Mouse (Mus musculus): ENCODE results near the gene Cd300lb.
"Not testable (repeated sequence)": the region's sequence is repeated elsewhere in the genome, so short reads cannot be mapped to it uniquely, and the experiment has no call there.

Gene Cd300lb

DNA sequence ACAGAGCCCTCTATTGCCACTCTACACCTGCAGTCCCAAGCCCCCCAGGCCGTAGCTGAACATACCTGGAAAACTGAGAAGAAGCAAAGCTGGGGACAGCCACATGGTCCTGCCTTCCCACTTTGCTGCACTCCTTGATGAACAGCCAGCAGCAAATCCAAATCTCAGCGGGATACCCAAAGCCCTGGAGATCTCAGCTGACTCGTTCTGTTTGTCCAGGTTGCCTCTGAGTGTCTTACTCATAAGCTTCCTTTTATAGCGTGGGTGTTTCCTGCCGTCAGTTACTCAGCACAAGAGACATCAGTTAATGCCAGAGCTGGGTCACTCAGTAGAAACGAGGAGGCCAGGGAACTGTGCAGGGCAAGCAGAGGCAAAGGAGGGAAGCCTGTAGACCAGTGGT is at the start of gene Cd300lb:
Cd300lb (minus strand) TSS at position 243 of the 400 bp plus-strand sequence.
- no peak for DNase-seq (ENCODE audit: low spot score)

- no peak for DNase-seq (ENCODE audit: low spot score)
Observed at GRCm38 (mm10) chr11:114981866-114982265, 47.7 kb upstream of the Cd300lb start.

DNA sequence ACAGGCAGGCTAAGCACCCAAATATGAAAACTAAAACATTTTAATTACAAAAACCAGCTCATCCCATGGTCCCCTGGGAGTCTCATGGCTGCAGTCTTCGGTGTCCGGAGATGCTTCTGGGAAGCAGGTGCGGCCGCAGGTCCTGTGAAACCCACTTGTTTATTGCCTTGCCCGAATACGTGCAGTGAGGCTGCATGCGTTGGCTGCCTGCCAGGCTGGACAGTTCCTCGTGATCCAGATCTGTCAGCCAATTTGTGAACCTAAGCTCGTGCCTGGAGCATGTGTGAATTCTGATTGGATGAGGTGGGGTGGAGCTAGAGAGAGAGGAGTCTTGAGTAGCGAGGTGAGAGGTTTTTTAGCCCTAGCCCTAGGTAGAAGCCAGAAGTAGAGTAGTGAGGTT is 38.5 kb upstream of the Cd300lb start:
- no peak for DNase-seq (ENCODE audit: low spot score)

- DNase-seq (ENCODE audit: low spot score): no peak
Observed at GRCm38 (mm10) chr11:114968752-114969207, 34.6 kb upstream of the Cd300lb start, which contains the start of gene Cd300c. TSS of gene Cd300c (minus strand) at chr11:114969157.

GRCm38 (mm10) chr11:114965182-114965828 is 31.1 kb upstream of the Cd300lb start:
- DNase-seq (ENCODE audit: low spot score): no peak

DNA sequence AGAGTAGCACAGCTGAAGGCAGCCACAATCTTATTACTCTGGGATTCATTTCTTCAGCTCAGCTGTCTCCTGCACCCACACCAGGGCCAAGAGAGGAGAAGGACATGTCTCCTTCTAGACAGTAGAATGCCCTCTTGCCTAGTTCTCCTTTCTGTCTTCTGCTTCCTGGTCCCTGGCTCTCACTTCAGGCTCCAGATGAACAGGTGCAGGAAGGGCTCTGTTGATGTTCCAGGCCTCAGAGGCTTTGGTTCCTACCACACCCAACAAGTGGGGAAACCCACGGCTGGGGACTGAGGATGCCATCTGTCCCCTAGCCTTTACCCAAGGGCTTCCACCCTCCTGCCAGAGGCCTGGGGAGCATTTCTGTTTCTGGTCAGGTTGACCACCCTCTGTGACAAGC is 26.2 kb upstream of the Cd300lb start:
- DNase-seq (ENCODE audit: low spot score): no peak

DNA sequence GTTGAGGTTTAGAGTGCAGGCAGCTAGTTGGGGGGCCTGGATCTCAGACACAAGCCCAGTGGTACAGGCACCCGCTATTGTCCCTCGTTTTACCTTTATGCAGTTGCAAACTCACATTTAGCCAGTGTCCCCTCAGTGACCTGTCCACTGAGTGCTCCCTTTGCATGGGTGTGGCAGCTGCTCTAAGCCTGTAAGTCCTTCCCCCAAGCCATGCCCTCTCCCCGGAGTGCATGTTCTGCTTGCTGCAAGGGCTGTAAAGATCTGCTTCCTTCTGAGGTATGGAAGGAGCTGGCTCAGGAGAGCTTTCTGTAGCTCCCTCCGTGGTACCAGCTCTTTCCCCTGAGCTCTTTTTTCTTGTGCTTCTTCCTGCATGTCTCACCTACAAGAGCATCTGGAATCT is 595 bp downstream of the Cd300lb start:
- no peak for DNase-seq (ENCODE audit: low spot score)

- DNase-seq (ENCODE audit: low spot score): no peak
Observed at GRCm38 (mm10) chr11:114931041-114931440, 3.1 kb downstream of the Cd300lb start.

DNA sequence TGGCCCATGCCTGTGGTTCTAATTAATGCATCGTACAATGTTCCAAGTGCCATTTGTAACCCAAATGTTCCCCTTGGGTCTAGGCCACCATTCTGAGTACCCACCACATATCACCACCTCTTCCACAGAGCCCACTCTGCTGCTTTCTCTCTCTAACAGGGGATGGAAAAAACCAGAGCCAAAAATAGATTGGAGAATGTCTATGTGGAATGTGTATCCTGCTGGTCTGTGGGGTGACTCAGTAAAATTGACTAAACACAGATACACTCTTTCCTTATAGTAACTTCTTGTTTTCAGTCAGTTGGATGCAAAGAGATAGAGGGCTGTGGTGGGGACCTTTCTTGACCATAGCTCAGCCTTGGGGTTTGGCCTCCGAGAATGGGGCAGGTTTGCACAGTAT is 4.6 kb downstream of the Cd300lb start:
- DNase-seq (ENCODE audit: low spot score): no peak

GRCm38 (mm10) chr11:114923961-114924360 is 10.2 kb downstream of the Cd300lb start:
- DNase-seq (ENCODE audit: low spot score): peak; percentile 30

DNA sequence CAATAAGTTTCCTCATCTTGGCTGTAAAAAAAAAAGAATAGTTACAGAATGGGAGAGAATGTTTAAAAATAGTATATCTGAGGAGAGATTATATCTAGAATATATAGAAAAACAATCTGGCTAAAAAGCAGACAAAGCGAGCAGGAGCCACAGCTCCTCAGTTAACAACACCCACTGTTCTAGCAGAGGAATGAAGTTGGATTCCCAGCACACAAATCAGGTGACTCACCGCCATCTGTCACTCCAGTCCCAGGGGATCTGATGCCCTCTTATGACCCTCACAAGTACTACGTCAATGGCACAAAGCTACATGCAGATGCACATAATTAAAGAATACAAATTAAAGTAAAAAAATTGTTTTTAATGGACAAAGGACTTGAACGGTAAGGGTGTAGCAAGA is 11.7 kb downstream of the Cd300lb start:
- DNase-seq (ENCODE audit: low spot score): no peak

DNA sequence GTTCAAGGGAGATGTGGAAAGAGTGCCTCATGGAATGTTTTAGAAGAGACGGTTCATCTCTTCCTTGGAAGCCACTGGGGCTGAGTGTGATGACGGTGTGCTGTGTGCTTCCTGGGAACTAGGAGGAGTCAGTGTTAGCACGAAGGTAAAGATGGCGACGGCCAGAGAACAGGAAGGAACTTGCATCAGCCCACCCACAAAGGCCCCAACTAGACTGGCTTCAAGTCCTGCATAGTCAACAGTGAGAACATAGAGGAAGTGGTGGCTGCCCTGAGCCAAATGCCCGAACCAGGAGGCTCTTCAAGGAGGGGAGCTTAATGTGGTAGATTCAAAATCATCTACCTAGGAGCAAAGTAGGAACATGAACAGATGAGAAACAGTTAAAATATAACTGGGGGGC is 17.1 kb downstream of the Cd300lb start:
- DNase-seq (ENCODE audit: low spot score): no peak

- DNase-seq (ENCODE audit: low spot score): no peak
Observed at GRCm38 (mm10) chr11:114914978-114915377, 19.2 kb downstream of the Cd300lb start.

GRCm38 (mm10) chr11:114912847-114913246 is 21.3 kb downstream of the Cd300lb start:
- DNase-seq (ENCODE audit: low spot score): peak; percentile 90

DNA sequence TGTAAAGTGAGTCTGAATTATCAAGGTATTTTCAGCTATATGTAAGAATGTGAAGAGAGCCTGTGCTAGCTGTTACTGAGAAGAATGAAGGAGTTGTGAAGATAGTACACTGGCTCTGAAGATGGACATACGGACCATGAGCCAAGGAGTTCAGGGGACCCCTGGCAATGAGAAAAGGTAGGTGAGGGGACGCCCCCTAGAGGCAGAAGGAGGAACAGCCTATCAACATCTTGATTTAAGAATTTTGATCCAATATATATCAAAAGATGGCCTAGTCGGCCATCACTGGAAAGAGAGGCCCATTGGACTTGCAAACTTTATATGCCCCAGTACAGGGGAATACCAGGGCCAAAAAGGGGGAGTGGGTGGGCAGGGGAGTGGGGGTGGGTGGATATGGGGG is 24.6 kb downstream of the Cd300lb start:
- not testable (repeated sequence) for DNase-seq (ENCODE audit: low spot score)

DNA sequence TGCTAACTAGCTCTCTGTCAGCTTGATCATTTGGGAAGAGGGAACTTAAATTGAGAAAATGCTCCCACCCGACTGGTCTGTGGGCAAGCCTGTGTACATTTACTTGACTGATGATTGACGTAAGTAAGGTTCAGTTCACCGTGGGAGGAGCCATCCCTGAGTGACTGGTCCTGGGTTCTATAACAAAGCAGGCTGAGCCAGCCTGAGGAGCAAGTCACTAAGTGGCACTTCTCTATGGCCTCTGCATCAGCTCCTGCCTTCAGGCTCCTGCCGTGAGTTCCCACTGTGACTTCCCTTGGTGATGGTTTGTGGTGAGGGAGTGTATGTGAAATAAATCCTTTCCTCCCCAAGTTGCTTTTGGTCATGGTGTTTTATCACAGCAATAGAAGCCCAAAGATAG is 26.1 kb downstream of the Cd300lb start:
- DNase-seq (ENCODE audit: low spot score): no peak

DNA sequence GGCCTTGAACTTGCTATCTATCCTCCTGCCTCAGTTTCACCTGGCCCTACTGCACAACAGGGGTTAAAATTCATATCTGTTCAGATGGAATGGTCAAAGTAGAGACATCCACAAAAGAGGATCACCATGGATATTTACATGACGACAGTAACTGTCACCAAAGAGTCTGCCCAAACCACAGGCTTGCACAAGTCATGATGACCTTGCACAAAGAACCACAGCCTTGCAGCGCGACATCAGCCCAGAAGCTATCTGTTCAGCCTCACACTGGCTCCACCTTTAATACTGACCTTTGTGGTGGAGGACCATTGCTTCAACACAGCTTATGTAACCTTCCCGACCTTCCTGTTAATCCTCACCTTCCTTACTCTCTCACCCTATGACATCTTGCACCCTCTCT is 26.6 kb downstream of the Cd300lb start:
- no peak for DNase-seq (ENCODE audit: low spot score)

DNA sequence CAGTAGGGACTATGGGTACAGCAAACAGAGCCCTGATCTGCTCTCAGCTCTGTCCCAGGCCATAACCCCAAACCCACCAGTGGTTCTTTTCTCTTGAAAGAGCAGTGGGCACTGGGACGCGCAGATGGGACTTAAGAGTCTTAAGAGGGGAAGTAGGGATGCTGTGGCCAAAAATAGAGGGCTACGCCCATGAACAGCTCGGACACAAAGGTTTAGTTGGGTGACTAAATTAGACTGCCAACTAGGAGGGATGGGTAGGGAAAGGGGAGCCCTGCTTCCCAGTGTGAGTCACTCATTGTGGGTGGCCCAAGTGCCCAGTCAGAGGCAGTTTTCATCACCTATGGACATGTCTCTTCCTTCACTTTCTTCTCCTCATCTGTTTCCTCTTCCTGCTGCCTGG is 31.0 kb downstream of the Cd300lb start:
- DNase-seq (ENCODE audit: low spot score): no peak

DNA sequence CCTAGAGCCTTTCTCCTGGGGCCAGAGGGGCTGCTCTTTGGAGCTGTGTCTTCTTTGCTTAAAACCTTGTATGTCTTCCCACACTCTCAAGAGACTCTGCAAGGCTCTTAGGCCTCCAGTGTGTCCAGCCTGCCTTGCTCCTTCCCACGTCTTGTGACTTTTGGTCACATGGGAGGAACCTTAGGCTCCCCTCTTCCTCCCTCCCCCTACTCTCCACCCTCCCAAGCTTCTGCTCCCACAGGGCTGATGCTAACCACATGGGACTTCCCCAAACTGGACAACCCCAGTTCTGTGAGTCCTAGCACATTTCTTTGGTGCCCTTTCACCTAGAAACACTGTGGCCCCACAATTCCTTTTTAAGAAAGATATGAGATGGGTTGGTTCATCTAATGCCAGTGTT is 36.2 kb downstream of the Cd300lb start:
- DNase-seq (ENCODE audit: low spot score): no peak

- DNase-seq (ENCODE audit: low spot score): no peak
Observed at GRCm38 (mm10) chr11:114896085-114896484, 38.1 kb downstream of the Cd300lb start.

DNA sequence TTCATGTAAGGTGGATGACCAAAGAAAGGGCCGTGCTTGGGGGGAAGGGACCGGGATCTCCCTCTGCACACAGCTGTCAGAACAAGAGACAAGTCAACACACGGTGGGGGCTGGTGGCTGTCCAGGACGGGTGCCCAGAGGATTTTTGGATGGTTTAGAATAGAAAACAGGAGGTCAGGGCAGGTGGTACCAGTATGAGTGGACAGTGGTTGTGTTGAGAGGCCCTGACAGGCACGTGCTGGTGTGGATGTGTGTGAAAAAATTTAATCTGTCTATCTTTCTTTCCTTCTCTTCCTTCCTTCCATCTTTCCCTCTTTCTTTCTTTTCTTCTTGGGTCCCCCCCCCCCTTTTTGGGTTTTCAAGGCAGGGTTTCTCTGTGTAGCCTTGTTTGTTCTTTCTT is 43.6 kb downstream of the Cd300lb start:
- DNase-seq (ENCODE audit: low spot score): no peak

DNA sequence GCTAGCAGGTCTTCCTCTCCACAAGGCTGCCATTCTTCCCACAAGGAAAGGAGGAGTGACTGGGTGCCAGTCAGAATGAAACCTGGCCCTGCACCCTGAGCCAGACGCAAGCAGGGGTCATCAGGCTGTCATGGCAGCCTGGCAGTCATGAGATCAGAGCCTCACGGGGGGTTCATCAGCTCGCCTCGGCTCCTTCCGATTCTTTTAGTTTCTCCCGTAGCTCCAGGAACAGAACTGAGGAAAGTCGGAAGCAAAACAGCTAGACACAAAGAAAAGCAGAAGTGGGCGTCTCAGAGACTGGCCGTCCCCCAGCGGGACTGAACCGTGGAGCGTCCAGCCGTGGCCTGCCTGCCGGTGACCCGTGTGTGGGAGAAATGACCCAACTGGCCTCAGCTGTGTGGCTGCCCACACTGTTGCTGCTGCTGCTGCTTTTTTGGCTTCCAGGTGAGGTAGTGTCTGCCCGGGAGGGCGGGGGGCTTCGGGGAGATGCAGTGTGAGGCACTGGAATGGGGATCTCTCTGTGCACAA is 44.1 kb downstream of the Cd300lb start, which contains the start of gene Cd300a:
Cd300a (plus strand) TSS at position 51 of the 528 bp plus-strand sequence.
- no peak for DNase-seq (ENCODE audit: low spot score)

GRCm38 (mm10) chr11:114884380-114885100 is 49.6 kb downstream of the Cd300lb start:
- no peak for DNase-seq (ENCODE audit: low spot score)

Measured in embryo, embryonic 10.5 days (tissue).